Mouse (Mus musculus) thymus, postnatal 14 days (tissue): ENCODE measurements around the gene Cds1.

Experiments
- DNase-seq: peaks from one replicate; pipeline ENCODE4 v3.0.0; 2021

The Cds1 gene

DNA sequence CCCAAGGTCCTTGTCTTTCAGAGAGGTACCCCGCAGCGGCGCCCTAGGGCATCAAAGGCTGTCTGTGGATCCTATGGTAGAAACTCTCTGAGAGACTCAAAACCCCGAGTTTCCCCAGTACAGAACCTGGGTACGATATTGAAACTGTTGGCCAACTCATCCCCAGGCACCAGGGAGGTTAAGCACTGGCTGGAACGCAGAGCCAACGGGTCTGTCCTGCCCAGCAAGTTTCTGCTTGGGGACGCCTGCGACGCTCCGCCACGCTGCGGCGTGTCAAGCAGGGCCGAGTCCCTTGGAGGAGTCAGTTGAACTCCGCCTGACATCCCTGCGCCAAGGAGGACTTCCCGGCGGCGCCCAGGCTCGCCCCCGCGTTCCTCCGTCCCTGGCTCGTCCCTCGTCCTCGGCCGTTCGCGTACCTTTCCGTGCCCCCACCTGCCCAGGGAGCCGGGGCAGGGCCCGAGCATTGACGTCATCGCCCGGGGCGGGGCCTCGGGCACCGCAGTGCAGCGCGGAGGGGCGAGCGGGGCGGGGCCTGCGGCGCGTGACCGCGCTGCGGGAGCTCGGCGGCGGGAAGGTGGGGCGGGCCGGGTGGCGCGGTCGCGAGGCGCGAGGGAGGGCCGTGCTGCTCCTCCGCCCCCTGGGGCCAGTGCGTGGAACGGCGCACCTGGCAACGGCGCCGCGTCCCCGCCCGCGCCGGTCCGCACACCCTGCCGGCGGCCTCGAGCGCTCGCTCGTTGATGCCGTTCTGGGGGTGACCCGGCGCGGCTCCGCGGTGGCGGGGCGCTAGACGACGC is at the start of gene Cds1:
Gene Cds1, plus strand, starts transcription at position 577 of the 794 bp plus-strand sequence.
- DNase-seq = peak; percentile 72

GRCm38 (mm10) chr5:101724216-101724615 is 40.7 kb upstream of the Cds1 start:
- DNase-seq = no peak

- no peak for DNase-seq
These were observed 40.2 kb upstream of the Cds1 start for GRCm38 (mm10) chr5:101724756-101725155.

DNA sequence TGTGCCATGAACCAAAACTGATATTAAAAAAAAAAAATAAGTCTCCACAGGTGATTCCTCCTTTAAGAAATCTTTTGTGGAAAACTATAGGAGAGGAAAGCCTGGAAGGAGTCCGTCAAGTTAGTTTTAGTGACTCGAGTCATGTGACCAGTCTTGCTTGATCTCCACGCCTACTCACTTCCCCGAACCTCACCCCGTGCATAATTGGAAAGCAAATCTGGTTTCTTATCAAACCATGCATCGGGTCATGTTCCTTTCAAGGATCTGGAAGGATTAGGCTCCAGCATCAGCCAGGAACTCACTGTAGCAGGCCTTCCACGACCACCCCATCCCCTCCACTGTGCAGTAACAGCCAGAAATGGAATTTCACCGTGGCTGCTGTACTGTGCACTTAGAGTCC is 39.2 kb upstream of the Cds1 start:
- no peak for DNase-seq

- no peak for DNase-seq
These were observed 38.6 kb upstream of the Cds1 start for GRCm38 (mm10) chr5:101726371-101726770.

GRCm38 (mm10) chr5:101728304-101728905 is 36.5 kb upstream of the Cds1 start:
- DNase-seq = no peak

GRCm38 (mm10) chr5:101737341-101737740 is 27.6 kb upstream of the Cds1 start:
- no peak for DNase-seq

GRCm38 (mm10) chr5:101740471-101741223 is 24.3 kb upstream of the Cds1 start:
- DNase-seq = no peak

DNA sequence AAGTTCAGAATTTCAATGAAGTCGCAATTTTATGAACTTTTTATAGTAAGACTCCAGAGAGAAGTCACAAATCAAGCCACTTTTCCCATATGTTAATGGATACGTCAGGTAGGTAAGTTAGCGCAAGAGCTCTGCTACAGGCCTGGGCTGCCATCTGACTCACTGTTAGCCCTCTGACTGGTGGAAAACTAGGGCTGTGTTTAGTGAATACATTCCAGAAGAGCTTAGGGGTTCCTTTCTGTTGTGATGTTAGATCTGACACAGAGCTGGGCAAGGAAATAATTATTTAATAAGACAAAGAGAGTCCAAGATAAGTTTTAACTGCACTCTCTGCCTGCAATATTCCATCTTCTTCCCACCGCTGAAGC is 23.7 kb upstream of the Cds1 start:
- DNase-seq = no peak

DNA sequence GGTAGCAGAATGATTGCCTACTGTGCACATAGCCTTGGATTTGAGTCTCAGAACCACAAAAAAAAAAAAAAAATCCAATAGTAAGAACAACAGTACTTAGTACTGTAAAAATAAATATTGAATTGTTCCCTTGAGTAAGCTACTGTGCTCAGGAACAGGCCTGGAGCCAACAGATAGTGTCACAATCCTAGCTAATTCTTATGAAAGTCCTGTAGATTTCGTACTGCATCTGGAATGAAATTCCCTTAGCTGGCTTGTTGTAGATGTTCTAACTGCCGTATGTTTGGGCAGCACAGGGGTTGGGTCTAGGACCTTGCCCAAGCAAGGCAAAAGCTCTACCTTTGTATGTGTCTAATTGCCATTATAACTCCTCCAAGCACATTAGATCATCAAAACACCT is 22.9 kb upstream of the Cds1 start:
- DNase-seq = no peak

DNA sequence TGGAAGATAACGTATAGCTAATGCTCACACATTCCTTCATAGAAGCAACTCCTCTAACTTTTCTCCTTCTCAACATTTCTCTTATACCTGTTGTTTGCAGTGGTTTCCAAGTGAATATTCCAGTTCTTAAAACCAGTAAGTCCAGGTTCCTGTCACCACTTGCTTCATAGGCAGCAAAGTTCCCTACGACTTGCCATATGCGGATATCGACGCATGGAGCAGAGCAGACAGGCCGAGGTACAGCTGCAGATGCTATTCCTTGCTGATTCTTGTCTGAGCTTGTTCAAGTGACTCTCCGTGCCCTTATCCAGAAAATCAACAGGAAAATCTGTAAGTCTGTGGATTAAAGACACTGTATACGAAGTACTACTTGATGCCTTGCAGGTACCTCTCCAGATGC is 22.5 kb upstream of the Cds1 start:
- no peak for DNase-seq

GRCm38 (mm10) chr5:101744886-101745285 is 20.0 kb upstream of the Cds1 start:
- no peak for DNase-seq

- DNase-seq = no peak
These were observed 11.2 kb upstream of the Cds1 start for GRCm38 (mm10) chr5:101753680-101754079.

DNA sequence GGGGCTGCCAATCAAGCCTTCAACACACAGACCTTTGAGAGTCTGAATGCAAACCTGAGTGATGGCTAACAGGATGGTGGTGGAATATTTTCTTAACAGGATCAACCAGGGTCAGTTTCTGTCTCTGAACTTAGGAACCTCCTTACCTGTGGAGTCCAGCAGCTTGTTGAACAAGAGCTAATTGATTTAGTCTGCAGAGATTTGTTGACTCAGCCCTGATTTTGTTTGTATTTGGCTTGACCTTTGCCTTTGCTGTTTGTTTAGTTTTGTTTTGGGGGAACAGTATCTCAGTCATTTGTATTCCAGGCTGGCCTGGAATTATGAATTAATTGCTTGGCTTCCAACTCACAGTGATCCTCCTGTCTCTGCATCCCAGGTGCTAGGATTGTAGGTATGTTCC is 7.3 kb upstream of the Cds1 start:
- DNase-seq = no peak

- DNase-seq = no peak
These were observed 3.2 kb upstream of the Cds1 start for GRCm38 (mm10) chr5:101761685-101762084.

GRCm38 (mm10) chr5:101763571-101763970 is 1.4 kb upstream of the Cds1 start:
- DNase-seq = no peak

DNA sequence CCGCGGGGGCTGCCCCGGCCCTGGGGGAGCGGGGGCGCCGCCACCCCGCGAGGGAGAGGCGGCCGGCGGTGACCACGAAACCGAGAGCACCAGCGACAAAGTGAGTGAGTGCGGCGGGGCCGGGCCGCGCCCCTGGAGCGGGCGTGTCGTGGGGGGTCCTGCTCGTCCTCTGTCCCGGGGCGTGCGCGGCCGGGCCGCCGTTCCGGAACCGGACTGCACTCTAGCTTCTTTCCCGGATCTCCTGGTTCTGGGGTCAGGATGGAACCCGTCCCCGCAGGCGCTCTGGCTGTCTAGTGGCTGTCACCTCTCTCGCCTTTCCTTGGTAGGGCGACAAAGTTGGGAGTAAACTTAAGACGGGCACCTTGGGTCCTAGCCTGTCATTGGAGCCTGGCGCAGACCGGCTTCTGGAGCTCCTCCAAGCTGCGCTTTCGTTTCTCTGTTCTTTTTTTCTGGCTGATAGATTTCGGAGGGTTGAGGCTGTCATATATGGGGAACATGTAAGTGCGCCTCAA is 516 bp downstream of the Cds1 start:
- DNase-seq = no peak

DNA sequence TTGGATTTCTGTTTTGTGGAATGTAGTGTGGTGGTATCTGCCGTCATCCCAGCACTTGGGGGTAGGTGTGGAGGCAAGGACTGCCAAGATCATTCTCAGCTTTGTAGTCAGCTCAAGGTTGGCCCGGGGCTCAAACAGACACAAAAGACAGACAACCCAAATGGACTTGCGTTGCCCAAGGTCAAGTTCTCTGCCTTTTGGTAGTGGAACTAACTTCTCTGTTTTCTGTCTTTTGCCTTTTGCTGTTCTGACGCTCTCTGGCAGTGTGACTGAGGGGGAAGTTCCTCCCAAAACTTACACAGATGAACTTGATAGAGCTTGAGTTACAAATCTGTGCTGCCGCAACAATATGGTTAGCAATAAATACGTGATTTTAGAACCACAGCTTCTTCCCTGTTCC is 1.3 kb downstream of the Cds1 start:
- DNase-seq = no peak

GRCm38 (mm10) chr5:101767086-101767485 is 2.2 kb downstream of the Cds1 start:
- DNase-seq = no peak

DNA sequence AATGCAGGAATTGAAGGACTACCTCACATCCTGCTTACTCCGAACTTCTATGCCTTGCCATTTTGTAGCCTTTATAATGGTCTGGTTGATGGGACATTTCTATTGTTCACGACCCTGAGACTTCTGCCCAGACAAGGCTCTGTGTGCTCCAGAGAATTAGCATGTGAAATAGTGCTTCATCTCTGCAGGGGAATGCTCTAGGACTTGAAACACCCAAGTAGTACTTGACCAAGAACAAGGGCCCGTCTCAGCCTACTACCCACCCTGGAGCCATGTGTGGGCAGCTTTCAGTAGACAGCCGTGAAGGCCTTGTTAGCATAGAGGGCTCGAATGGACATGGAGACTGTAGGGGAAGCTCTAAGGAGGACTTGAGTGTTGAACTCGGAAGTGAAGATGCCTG is 2.6 kb downstream of the Cds1 start:
- DNase-seq = no peak

GRCm38 (mm10) chr5:101768558-101768957 is 3.6 kb downstream of the Cds1 start:
- no peak for DNase-seq

- no peak for DNase-seq
These were observed 7.7 kb downstream of the Cds1 start for GRCm38 (mm10) chr5:101772621-101773020.

DNA sequence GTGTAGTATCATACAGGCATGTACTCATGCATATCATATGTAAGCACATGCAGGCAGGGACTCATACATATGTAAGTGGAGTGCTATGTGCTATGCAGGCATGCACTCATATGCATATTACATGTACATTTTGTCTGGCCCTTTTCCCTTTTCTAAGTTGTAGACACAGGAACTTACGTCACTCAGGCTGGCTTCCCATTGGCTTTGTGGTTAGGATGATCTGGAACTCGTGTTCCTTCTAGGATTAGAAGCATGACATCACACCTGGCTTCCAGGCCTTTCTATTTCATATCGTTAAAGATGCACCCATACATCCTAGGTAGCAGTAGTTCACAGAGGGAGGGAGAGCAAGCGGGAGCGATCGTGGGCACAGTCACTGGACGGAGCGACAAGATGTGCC is 10.3 kb downstream of the Cds1 start:
- no peak for DNase-seq

DNA sequence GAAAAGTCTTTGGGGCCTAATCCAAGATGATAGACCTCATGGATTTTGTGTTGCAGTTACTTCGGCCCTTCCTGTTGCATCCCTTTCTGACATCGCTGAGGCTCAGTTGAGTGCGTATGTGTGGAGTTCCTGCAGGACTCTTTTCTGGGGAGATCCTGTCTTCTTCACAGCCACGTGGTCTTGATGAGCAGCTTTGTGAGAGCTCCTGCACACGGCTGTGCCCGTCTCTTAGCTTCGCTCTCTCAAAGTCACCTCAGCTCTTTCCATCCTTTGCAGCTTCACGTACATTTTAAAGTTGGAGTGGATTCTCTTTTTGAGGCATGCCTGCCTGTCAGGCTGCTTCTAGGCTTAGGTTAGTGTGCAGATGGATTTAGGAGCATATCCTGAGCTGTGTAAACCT is 11.6 kb downstream of the Cds1 start:
- no peak for DNase-seq
